Mouse (Mus musculus) 3T3-L1 (cell line): ENCODE data around the gene Cacna1d.

Experiments
- DNase-seq: peaks from one replicate; pipeline ENCODE4 v3.0.0-alpha.2; 2015; ENCODE audit warnings: low read depth, low spot score

The Cacna1d gene

GRCm38 (mm10) chr14:30458820-30459219, 32.4 kb downstream of the Cacna1d start:
- no peak for DNase-seq

DNA sequence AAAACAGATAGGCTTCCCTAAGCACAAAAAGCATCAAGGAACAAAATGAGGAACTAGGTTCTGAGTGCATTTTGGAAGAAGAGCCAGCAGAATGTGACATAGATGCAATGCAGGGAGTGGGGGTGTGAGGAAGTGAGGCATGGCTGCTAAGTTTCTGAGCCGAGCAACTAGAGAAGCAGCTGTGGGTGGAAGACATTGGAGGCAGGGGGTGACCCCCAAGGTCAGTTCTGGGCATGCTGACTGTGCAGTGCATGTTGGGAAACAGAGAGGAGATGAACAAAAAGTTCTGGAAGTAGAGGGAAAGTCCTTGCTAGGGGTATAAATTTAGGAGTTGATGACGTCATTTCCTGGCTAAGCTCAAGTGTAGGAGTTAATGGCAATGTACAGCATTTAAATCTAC, 33.4 kb downstream of the Cacna1d start:
- no peak for DNase-seq

DNA sequence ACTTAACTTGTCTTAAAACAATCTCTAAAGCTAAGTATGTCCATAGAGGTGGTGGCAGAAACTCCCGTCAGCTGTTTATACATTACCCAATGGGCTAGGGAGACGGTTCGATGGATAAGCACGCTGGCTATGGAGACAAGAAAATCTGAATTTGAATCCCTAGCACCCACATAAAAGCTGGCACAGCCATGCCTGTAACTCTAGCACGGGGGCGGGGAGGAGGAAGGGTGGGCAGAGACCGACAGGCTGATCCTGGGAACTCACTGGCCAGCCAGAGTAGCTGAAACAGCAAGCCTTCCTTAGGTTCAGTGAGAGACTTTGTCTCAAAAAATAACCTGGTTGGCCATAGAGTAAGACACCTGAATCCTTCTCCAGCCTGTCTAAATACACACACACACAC, 33.8 kb downstream of the Cacna1d start:
- no peak for DNase-seq

DNA sequence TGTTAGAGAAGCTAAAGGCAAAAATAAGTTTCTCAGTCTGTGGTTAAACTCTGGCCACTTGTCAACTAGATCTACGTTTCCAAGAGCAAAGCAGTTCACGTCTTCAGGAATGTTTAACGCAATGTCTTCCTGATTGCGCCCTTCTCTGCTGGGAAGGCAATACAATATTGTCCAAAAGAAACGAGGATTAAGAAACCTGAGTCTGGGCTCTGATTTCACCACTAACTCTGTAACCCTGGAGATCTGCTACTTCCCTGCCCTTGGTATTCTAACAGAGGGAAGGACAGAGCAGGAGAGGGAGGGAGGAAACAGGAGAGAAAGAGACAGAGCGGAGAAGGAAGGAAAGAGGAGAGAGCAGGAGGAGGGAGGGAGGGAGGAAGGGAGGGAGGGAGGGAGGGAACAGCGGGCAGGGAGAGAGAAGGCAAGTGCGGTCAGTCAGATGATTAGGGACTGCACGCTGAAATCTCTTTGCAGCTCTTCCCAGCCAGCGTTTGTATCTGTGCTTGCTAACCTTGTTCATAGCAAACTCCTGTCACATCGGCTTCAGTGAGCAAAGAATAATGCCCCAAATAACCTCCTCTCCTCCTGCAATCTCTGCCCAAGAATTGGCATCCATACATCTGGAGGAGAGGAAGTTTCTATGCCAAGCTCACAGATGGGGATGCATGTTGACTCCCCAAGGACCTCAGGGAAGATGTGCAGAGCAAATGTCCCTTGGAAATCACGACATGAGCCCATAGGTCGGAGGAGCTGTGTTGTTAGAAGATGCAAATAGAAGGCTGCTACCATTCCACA, 35.3 kb downstream of the Cacna1d start:
- no peak for DNase-seq

- no peak for DNase-seq
These were observed 51.3 kb downstream of the Cacna1d start for GRCm38 (mm10) chr14:30439915-30440314.

DNA sequence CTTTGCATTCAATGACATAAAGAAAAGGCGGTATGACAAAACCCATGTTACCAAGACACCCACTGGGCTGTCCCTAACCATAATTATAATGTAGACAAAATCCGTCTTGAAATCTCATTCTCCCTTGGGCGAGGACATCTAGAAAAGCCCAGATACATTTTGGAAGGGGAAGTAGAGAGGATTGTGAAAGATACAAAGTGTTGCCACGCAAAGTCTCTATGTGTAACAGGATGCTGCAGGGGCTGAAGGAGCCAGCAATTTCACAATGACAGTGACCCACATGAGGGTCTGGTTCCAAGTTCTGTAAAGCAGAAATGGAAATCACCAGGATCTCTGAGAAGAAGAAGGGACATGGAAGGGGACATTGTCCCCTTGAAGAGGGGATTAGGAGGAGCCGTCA, 55.9 kb downstream of the Cacna1d start:
- no peak for DNase-seq

DNA sequence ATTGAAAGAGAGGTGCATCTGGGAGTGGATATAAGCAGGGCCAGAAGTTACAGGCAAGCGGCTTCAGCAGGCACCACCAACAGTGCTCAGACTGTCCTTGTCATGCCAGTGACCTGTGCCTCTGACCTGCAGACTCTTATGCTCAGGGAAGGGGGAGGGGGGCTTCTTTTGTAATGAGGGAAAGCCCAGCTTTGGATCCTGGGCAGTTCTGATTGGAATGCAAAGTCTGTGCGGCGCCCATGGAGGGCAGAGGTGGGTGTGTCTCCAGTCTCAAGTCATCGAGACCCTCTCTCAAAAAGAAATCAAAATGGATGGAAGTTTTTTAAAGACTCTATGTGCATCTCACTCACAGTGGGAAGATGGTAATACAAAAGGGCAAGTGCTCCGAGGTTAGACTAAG, 60.8 kb downstream of the Cacna1d start:
- DNase-seq, result no peak

DNA sequence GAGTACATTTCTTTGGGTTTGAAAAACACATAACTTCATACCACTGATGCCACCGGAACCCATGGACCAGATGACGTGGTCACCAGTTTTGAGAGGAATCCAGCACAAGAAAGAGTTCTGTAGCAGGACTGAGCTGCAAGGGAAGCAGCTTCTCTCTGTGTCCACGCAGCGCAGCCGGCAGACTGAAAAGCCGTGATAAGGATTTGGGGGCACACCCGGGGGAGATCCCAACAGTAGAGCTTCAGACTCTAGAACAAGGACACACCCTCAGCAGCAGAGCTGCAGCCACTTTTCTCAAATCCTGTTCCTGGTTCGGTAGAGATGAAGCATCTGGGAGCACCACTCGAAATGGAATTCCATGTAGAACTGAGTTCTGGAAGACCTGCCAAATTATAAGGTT, 61.2 kb downstream of the Cacna1d start:
- DNase-seq, result no peak

- no peak for DNase-seq
These were observed 61.6 kb downstream of the Cacna1d start for GRCm38 (mm10) chr14:30429606-30430005.

GRCm38 (mm10) chr14:30428757-30429156, 62.5 kb downstream of the Cacna1d start:
- no peak for DNase-seq

- no peak for DNase-seq
These were observed 65.4 kb downstream of the Cacna1d start for GRCm38 (mm10) chr14:30425876-30426275.

DNA sequence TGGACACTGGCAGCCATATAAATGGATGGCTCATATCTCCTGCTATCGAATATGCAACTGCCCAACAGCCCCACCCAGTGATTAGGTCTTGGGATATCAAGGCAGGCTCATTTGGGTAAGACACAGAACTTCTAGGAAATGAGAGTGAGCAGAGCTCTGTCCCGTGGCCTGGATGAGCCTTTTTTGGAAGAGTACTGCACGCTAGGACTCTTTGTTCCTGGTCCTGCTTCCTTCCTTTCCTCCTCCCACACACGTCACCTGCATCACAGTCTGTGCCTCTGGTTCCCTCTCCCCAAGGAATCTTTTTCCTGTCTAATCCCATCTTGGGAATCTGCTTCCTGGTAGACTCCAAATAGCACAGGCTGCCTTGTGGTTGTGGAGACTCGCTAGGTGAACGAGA, 66.1 kb downstream of the Cacna1d start:
- no peak for DNase-seq

- no peak for DNase-seq
These were observed 66.6 kb downstream of the Cacna1d start for GRCm38 (mm10) chr14:30424638-30425037.

DNA sequence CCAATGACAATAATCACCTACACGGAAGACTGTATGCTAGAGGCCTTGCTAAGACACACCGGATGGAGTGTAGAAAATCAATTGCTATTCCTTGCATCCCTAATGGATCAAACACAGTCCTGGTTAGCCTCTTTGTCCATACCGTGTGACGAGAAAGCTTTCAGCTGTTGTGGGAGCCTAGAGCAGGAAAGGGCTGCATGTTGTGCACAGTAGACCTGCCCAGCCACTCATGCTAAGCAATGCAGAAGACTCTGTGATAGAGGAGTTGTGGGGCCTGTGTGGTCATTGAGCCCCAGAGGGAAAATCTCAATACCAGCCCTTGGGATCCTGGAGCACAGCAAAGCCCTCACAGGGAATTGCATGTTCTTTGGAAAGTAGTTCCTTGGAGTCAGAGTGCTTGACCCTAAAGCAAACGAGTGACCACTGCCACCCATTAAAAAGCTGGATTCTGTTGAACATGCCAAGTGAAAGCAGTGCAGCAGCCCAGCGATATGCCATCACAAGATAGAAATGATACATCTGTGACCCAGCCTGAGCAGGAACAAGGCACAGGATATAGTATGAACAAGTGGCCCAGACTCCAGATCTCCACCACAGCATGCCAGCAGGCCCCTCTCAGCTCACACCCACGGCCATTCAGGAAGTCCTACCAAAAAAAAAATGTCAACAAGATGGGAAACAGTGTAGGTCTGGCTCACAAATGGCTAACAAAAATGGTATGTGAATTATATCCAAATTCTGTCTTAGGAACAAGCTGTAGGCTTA, 68.7 kb downstream of the Cacna1d start:
- no peak for DNase-seq

DNA sequence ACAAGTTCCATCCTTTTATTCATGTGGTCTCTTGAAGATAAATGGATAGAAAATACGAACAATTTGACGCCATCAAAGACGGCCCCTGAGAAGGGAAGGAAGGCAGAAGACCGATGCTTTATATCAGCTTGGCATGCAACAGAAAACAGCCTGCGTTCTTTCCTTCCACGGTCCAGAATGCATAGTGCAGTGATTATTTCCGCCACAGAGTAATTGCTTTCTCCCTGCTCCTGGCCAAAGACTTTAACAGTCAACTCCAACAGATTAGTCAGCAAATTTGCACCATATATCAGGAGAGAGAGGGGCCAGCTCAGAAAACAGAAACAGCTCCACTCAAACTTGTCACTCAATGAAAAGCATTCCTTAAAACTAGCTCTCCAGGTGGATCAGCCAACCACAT, 71.8 kb downstream of the Cacna1d start:
- DNase-seq, result no peak

DNA sequence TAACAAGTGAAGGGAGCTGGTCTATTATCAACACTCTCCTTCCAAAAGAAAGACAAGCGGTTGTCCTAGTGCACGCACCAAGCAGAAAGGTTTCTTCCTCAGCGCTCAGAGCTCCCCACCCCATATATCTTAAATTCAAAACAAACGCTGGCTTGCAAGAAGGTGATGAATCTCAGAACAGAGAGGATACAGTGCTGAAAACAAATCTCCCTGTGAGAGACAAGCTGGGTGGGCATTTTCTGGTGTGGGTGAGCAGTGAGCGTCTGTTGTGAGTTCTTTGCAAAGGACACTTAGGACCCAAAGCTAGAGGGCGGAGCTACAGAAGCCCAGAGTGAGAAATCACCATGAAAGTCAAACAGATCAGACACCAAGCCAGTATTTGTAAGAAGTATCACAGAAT, 72.2 kb downstream of the Cacna1d start:
- DNase-seq, result no peak

DNA sequence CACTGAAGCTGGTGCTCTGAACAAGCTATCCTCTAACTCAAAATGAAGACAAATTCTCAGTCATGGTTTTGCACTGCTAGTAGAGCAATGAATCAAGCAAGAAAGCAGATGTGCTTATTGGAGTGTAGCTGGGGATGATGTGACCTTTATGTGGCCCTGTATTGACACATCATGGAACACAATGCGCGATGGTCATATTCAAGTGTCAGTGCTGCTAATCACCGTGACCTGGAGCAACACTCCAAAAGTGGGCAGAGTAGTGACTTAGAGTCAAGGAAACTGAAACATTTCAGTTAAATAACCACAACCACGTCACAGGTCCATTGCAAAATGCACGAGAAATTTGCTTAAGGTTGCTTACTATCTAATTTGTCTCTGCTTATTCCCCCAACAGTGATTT, 75.4 kb downstream of the Cacna1d start:
- no peak for DNase-seq

- no peak for DNase-seq
These were observed 77.1 kb downstream of the Cacna1d start for GRCm38 (mm10) chr14:30414131-30414530.

GRCm38 (mm10) chr14:30409331-30409730, 81.9 kb downstream of the Cacna1d start:
- no peak for DNase-seq

- DNase-seq, result no peak
These were observed 85.6 kb downstream of the Cacna1d start for GRCm38 (mm10) chr14:30405456-30406225.

DNA sequence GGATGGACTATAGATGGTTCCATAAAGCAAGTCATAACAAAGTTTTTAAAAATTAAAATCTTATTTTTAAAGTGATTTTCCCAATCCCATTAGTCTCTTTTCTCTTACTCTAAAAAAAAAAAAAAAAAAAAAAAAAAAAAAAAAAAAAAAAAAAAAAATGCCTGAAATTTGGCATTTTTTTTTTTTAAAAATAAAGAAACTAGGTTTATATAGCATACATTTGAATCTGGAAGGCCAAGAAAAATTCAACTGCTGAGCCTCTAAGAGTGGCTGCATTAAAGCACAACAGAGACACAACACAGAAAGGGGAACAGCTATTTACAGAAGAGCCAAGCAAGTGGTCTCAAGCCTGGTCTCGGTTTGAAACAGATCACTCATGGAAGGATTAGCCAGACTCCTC, 112.9 kb downstream of the Cacna1d start:
- no peak for DNase-seq

GRCm38 (mm10) chr14:30372878-30373277, 118.4 kb downstream of the Cacna1d start:
- DNase-seq, result no peak
